Mouse (Mus musculus): ENCODE measurements around the gene Erich3. TPM values are rescaled to one million over a fixed set of nuclear protein-coding genes. Genes with fewer than 3 reads are reported as not detected.

Gene Erich3
- polyA plus RNA-seq, 1 experiment from 2014 or later, result 0.04 TPM

GRCm38 (mm10) chr3:154652581-154653420 lies 10.9 kb upstream of the Erich3 start:
- Histone ChIP-seq H3K36me3 (no peaks in the 10 kb centered on the region), H3K27me3 (replicated peaks) (peaks cover 34% of the 10 kb centered on the region), H3K9ac (no peak overlapping the region), H3K9me3 (no peaks in the 10 kb centered on the region), H3K27ac (replicated peaks) (no peak overlapping the region), H3K4me1 (peaks cover 9% of the 10 kb centered on the region), H3K4me3 (no peak overlapping the region), H3K4me2 (no peak overlapping the region)
- WGBS, result 41% methylated on average over 24 of the region's 24 CpGs
- ATAC-seq (ENCODE audit: extremely low read depth, insufficient number of reproducible peaks, low FRiP score, low TSS enrichment), result no peak

DNA sequence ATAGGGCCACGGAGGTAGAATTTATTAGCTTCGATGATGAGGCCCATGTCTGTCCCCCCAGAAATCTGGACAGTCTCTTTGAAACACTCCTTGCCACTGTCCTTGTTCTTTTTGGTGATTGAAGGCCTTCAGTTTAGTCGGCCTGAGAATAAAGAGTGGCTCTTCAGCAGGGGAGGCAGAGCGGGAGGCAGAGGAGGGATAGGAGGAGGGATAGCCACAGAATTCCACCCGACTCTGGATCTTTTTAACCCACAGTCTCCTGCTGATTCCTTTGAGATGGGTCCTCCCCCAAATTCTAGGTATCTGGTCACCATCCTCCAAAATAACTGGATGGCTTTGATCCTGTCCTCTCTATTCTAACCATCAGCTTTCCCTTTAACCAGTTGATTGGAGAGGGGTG lies 10.2 kb upstream of the Erich3 start:
- no peaks in the 10 kb centered on the region for H3K9me3 ChIP-seq
- H3K36me3 ChIP-seq, result no peaks in the 10 kb centered on the region
- WGBS, result 68% methylated on average over 5 of the region's 5 CpGs
- no peak overlapping the region for H3K27ac ChIP-seq (replicated peaks)
- no peak overlapping the region for H3K4me3 ChIP-seq
- no peak overlapping the region for H3K9ac ChIP-seq
- ATAC-seq (ENCODE audit: extremely low read depth, insufficient number of reproducible peaks, low FRiP score, low TSS enrichment), result no peak
- no peak overlapping the region for H3K4me2 ChIP-seq
- peaks cover 34% of the 10 kb centered on the region for H3K27me3 ChIP-seq (replicated peaks)
- H3K4me1 ChIP-seq, result peaks cover 9% of the 10 kb centered on the region

DNA sequence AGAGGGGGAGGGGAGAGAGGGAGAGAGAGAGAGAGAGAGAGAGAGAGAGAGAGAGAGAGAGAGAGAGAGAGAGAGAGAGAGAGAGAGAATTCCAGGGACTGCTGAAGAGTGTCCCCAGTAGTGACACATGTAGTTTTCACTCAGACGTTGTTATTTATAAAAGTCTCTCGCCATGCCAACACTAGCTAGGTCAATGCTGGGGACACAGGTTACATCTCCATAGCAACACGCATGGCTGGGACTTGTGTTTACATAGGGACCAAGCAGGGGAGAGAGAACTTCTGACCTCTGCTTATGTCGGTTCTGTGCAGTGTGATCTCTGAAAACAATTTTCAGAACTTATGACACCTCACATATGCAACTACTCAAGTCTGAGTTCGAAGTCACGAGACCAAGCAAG lies 9.4 kb upstream of the Erich3 start:
- H3K4me1 ChIP-seq, result peaks cover 9% of the 10 kb centered on the region
- H3K4me3 ChIP-seq, result no peak overlapping the region
- no peak overlapping the region for H3K4me2 ChIP-seq
- H3K27me3 ChIP-seq (replicated peaks), result peaks cover 34% of the 10 kb centered on the region
- no peak overlapping the region for H3K27ac ChIP-seq (replicated peaks)
- ATAC-seq (ENCODE audit: extremely low read depth, insufficient number of reproducible peaks, low FRiP score, low TSS enrichment), result no peak
- no peak overlapping the region for H3K9ac ChIP-seq
- H3K36me3 ChIP-seq, result no peaks in the 10 kb centered on the region
- H3K9me3 ChIP-seq, result no peaks in the 10 kb centered on the region
- WGBS, result 50% methylated on average over 6 of the region's 6 CpGs

DNA sequence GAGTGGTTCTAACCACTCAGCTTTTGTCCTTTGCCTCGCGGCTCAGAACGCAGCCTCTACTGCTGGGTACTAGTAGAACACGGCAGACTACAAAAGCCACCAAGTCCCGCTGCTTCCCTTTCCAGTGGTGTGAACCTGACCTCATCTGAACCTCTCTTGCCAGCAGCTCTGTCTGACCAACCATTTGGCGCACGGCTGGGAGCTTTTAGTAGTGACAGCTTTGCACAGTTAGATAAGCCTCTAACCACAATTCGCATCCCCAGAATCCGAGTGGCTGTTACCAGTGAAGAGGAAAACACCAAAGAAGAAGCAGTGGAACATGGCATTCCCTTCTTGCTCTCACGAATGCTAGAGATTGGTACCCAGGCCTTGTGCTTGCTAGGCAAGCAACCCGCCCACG lies 8.8 kb upstream of the Erich3 start:
- 38% methylated on average over 12 of the region's 12 CpGs for WGBS
- Histone ChIP-seq H3K36me3 (no peaks in the 10 kb centered on the region), H3K27ac (replicated peaks) (no peak overlapping the region), H3K27me3 (replicated peaks) (peaks cover 32% of the 10 kb centered on the region), H3K9me3 (no peaks in the 10 kb centered on the region), H3K9ac (no peak overlapping the region), H3K4me3 (no peak overlapping the region), H3K4me1 (peaks cover 9% of the 10 kb centered on the region), H3K4me2 (no peak overlapping the region)
- no peak for ATAC-seq (ENCODE audit: extremely low read depth, insufficient number of reproducible peaks, low FRiP score, low TSS enrichment)

DNA sequence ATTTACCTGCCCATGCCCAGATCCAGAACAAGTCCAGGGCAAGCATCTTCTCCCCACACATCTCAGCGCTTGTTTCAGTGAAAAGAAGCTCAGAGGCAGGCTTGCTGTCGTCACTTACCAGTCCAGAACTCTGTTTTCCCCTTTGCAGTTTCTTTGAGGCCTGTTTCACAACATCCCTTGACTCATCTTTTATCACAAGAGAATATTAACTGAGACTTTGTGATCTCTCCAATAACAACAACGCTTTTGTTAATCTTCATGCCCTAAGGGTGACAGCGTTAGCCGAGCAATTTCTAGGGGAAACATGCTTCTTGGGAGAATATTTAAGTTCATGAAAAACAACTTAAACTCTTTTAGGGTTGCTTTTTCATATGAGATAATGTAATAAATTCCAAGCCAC lies 7.9 kb upstream of the Erich3 start:
- Histone ChIP-seq H3K4me2 (no peak overlapping the region), H3K9me3 (no peaks in the 10 kb centered on the region), H3K27me3 (replicated peaks) (peaks cover 28% of the 10 kb centered on the region), H3K4me3 (no peak overlapping the region), H3K36me3 (no peaks in the 10 kb centered on the region), H3K27ac (replicated peaks) (no peak overlapping the region), H3K4me1 (peaks cover 9% of the 10 kb centered on the region), H3K9ac (no peak overlapping the region)
- no peak for ATAC-seq (ENCODE audit: extremely low read depth, insufficient number of reproducible peaks, low FRiP score, low TSS enrichment)
- WGBS, result 79% methylated on average over 5 of the region's 5 CpGs

GRCm38 (mm10) chr3:154663976-154664581 lies 420 bp downstream of the Erich3 start:
- Histone ChIP-seq H3K9ac (peak overlapping the region; percentile 68), H3K4me3 (peak overlapping the region; percentile 54), H3K9me3 (no peaks in the 10 kb centered on the region), H3K27me3 (replicated peaks) (peaks cover 59% of the 10 kb centered on the region), H3K4me2 (peak overlapping the region; percentile 83), H3K4me1 (peaks cover 13% of the 10 kb centered on the region), H3K36me3 (no peaks in the 10 kb centered on the region), H3K27ac (replicated peaks) (no peak overlapping the region)
- ATAC-seq (ENCODE audit: extremely low read depth, insufficient number of reproducible peaks, low FRiP score, low TSS enrichment), result no peak
- 3% methylated on average over 27 of the region's 27 CpGs for WGBS

- Histone ChIP-seq H3K27ac (replicated peaks) (no peak overlapping the region), H3K9me3 (no peaks in the 10 kb centered on the region), H3K9ac (no peak overlapping the region), H3K36me3 (no peaks in the 10 kb centered on the region), H3K4me2 (peak overlapping the region; percentile 83), H3K27me3 (replicated peaks) (peaks cover 59% of the 10 kb centered on the region), H3K4me3 (peak overlapping the region; percentile 54), H3K4me1 (peaks cover 13% of the 10 kb centered on the region)
- WGBS, result 29% methylated on average over 4 of the region's 4 CpGs
- no peak for ATAC-seq (ENCODE audit: extremely low read depth, insufficient number of reproducible peaks, low FRiP score, low TSS enrichment)
These were observed 977 bp downstream of the Erich3 start for GRCm38 (mm10) chr3:154664636-154665035.

DNA sequence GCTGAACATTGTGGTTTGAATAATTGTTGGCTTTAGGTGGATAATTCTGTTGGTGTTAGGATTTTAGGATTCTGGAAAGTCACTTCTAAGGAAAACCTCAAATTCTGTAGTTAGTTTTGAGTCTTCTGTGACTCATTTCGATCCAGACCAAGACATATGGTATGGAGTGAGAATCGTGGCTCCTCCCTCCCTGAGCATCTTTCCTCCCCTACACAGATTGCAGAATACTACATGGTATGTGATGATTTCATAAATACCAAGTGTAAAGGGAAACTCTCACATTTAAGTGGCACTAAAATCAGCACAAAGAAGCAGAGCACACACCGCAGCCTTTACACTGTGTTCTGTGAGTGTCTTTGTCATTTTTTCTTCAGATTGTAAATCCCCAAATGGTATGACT lies 4.8 kb downstream of the Erich3 start:
- peaks cover 16% of the 10 kb centered on the region for H3K4me1 ChIP-seq
- H3K27me3 ChIP-seq (replicated peaks), result peaks cover 42% of the 10 kb centered on the region
- no peak for ATAC-seq (ENCODE audit: extremely low read depth, insufficient number of reproducible peaks, low FRiP score, low TSS enrichment)
- H3K27ac ChIP-seq (replicated peaks), result no peak overlapping the region
- no peak overlapping the region for H3K4me2 ChIP-seq
- no peak overlapping the region for H3K4me3 ChIP-seq
- H3K36me3 ChIP-seq, result no peaks in the 10 kb centered on the region
- H3K9me3 ChIP-seq, result no peaks in the 10 kb centered on the region; the same call in 1 of the 2 replicates
- H3K9ac ChIP-seq, result no peak overlapping the region
- WGBS, result 75% methylated on average over 3 of the region's 3 CpGs

DNA sequence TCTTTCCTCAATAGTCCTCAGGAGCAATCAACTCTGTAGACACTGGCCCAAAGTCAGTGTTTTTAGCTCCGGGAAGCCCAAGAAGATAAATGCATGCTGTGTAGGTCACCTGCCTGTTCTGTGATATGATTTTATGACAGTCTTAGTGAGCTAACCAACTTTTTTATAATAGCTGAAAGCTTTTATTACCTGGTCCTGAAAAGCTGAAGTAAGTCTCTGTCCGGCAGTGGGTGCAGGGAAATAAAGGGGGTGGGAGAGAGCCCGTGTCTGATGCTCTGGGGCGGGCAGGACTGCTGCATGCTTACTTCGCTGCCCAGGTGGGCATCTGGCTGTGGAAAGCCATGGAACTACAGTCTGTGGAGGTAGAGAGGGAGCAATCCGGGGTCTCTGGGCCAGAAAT lies 6.9 kb downstream of the Erich3 start:
- WGBS, result 71% methylated on average over 6 of the region's 6 CpGs
- Histone ChIP-seq H3K27me3 (replicated peaks) (peaks cover 22% of the 10 kb centered on the region), H3K36me3 (no peaks in the 10 kb centered on the region), H3K4me1 (peaks cover 4% of the 10 kb centered on the region; the same call in 1 of the 2 replicates), H3K9me3 (no peaks in the 10 kb centered on the region; the same call in 1 of the 2 replicates), H3K4me3 (no peak overlapping the region), H3K27ac (replicated peaks) (no peak overlapping the region), H3K4me2 (no peak overlapping the region), H3K9ac (no peak overlapping the region)
- ATAC-seq (ENCODE audit: extremely low read depth, insufficient number of reproducible peaks, low FRiP score, low TSS enrichment), result no peak

DNA sequence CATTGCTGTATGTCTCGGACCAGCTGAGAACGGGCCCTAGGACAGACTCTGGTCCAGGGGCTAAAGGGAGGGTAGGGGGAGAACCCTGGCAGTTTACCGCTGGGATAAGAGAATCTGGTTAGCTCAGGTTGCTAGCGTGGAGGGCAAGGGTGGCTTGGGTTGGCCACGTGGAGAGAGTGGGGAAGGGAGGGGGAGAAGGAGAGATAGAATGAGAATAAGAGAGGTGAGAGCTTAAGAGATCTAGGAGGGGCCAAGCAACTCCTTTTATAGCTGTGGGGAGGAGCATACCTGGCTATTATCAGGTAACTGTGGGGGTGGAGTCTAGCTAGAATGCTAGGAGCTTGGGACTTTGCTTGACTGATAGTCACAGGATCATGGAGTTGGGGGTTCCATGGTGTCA lies 7.4 kb downstream of the Erich3 start:
- ATAC-seq (ENCODE audit: extremely low read depth, insufficient number of reproducible peaks, low FRiP score, low TSS enrichment), result no peak
- H3K4me3 ChIP-seq, result no peak overlapping the region
- 54% methylated on average over 5 of the region's 5 CpGs for WGBS
- no peak overlapping the region for H3K4me2 ChIP-seq
- H3K4me1 ChIP-seq, result peaks cover 4% of the 10 kb centered on the region; the same call in 1 of the 2 replicates
- H3K27me3 ChIP-seq (replicated peaks), result peaks cover 17% of the 10 kb centered on the region
- H3K36me3 ChIP-seq, result no peaks in the 10 kb centered on the region
- no peak overlapping the region for H3K9ac ChIP-seq
- H3K27ac ChIP-seq (replicated peaks), result no peak overlapping the region
- no peaks in the 10 kb centered on the region; the same call in 1 of the 2 replicates for H3K9me3 ChIP-seq

GRCm38 (mm10) chr3:154673326-154673725 lies 9.7 kb downstream of the Erich3 start:
- WGBS, result 61% methylated on average over 8 of the region's 8 CpGs
- no peak overlapping the region for H3K27ac ChIP-seq (replicated peaks)
- H3K4me2 ChIP-seq, result no peak overlapping the region
- peaks cover under 1% of the 10 kb centered on the region; the same call in 1 of the 2 replicates for H3K27me3 ChIP-seq (replicated peaks)
- no peak overlapping the region for H3K4me3 ChIP-seq
- H3K9ac ChIP-seq, result no peak overlapping the region
- no peaks in the 10 kb centered on the region for H3K36me3 ChIP-seq
- no peak for ATAC-seq (ENCODE audit: extremely low read depth, insufficient number of reproducible peaks, low FRiP score, low TSS enrichment)
- peaks cover 4% of the 10 kb centered on the region; the same call in 1 of the 2 replicates for H3K4me1 ChIP-seq
- no peaks in the 10 kb centered on the region; the same call in 1 of the 2 replicates for H3K9me3 ChIP-seq

Data from heart, embryonic 13.5 days (tissue).